In the genomic region with DNA sequence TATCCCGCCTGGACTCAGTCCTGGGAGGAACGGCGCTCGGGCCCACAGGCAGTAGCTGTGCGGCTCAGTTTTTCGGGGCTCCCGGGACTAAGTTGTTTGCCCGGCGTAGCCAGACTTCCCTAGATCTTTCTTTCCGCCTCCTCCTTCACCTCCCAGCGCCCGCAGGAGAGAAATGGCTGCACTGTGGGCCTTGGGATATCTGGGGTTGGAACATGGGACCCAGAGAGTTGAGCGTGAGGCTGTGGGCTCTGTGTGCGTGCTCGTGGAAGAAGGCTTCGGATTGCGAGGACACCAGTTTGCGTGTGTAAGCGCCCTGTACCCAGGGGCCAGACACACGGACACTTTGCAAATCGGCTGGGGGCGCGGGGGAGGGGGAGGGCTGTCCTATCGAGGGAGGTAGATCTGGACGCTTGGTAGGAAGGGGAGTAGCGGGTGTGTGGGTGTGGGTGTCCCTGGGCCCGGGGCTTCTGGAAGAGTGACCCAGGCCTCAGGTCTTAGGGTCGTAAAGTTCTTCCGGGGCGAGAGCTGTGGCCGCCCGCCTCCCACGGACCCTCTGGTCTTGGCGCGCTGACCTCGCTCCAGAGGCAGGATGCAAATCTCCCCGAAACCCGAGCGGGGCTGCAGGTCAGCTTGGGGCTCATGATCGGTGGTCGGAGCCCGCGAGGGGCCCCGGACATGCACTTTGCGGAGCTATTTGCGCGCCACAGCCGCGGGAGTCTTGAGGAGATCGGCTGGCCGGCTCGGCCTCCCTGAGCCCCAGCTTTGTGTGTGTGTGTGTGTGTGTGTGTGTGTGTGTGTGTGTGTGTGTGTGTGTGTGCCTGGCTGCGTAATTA, we compare ENCODE assay signal across 9 mouse cellular contexts. TPM values are rescaled to one million over a fixed set of nuclear protein-coding genes. Genes with fewer than 3 reads are reported as not detected.
DNase-seq lines count a peak whose midpoint lies in the region; ATAC-seq and TF ChIP-seq lines count a peak whose summit lies in the region.
"Had no signal": no experiment of that assay in that cellular context is flagged by ENCODE, and none has a peak within 500 bp of the region (broad histone marks: within the 10 kb centered on the region; RNA-seq: fewer than 3 reads in every experiment).

No protein-coding gene starts in this region.

- H3K4me3 ChIP-seq in forebrain, embryonic 14.5 days (ENCODE audit: low read depth, low read length), result peak overlapping the region; percentile 90
- H3K4me3 ChIP-seq in liver, embryonic 11.5 days (ENCODE audit: low read depth, low read length), result peak overlapping the region; percentile 47
- H3K4me3 ChIP-seq in stomach, postnatal 0 days (ENCODE audit: low read depth, low read length), result peak overlapping the region; percentile 17; the same call in 1 of the 2 replicates

- H3K4me2 ChIP-seq in forebrain, embryonic 14.5 days (ENCODE audit: low read length), result peak overlapping the region; percentile 91
- H3K4me2 ChIP-seq in liver, embryonic 11.5 days, result peak overlapping the region; percentile 50
- no peak overlapping the region for H3K4me2 ChIP-seq in stomach, postnatal 0 days (replicated peaks; ENCODE audit: low read depth)

- peak overlapping the region; percentile 99 for H3K9ac ChIP-seq in forebrain, embryonic 14.5 days (ENCODE audit: low read length)
- H3K9ac ChIP-seq in liver, embryonic 11.5 days (ENCODE audit: low read depth, low read length), result peak overlapping the region; percentile 58
- H3K9ac ChIP-seq in stomach, postnatal 0 days (ENCODE audit: low read length), result no peak overlapping the region

- under 1% methylated on average over 53 of the region's 53 CpGs for WGBS in forebrain, embryonic 14.5 days
- WGBS in liver, embryonic 11.5 days, result 2% methylated on average over 53 of the region's 53 CpGs
- WGBS in stomach, postnatal 0 days, result 1% methylated on average over 53 of the region's 53 CpGs

- no peak for TF ChIP-seq EP300 in stomach, postnatal 0 days (optimal IDR thresholded peaks at IDR 0.05)

- no peaks in the 10 kb centered on the region for H3K9me3 ChIP-seq in forebrain, embryonic 14.5 days (replicated peaks; ENCODE audit: control insufficient read depth, low read length)
- H3K9me3 ChIP-seq in liver, embryonic 11.5 days (ENCODE audit: control insufficient read depth, low read length), result no peaks in the 10 kb centered on the region
- H3K9me3 ChIP-seq in stomach, postnatal 0 days (ENCODE audit: control insufficient read depth, low read length), result no peaks in the 10 kb centered on the region

- H3K27me3 ChIP-seq in forebrain, embryonic 14.5 days (replicated peaks; ENCODE audit: control insufficient read depth, insufficient read depth, low read length), result peaks cover 2% of the 10 kb centered on the region; the same call in 1 of the 2 replicates
- peaks cover 100% of the 10 kb centered on the region for H3K27me3 ChIP-seq in liver, embryonic 11.5 days (replicated peaks; ENCODE audit: control insufficient read depth, insufficient read depth, low read length)
- H3K27me3 ChIP-seq in stomach, postnatal 0 days (ENCODE audit: control insufficient read depth, insufficient read depth, low read length), result peaks cover 39% of the 10 kb centered on the region

- TF ChIP-seq CTCF in stomach, postnatal 0 days (IDR thresholded peaks at IDR 0.05; ENCODE audit: low read depth), result no peak

- peak; percentile 13 for ATAC-seq in forebrain, embryonic 14.5 days
- no peak for ATAC-seq in liver, embryonic 11.5 days (replicated peaks; ENCODE audit: low FRiP score)
- ATAC-seq in stomach, postnatal 0 days (ENCODE audit: low FRiP score, low TSS enrichment), result no peak

- H3K27ac ChIP-seq in forebrain, embryonic 14.5 days (ENCODE audit: low read depth, low read length), result peak overlapping the region; percentile 90
- H3K27ac ChIP-seq in liver, embryonic 11.5 days (ENCODE audit: low read depth, low read length), result no peak overlapping the region
- H3K27ac ChIP-seq in stomach, postnatal 0 days (replicated peaks), result no peak overlapping the region

- H3K4me1 ChIP-seq in forebrain, embryonic 14.5 days (ENCODE audit: control insufficient read depth, insufficient read depth, low read length), result peaks cover 28% of the 10 kb centered on the region
- H3K4me1 ChIP-seq in liver, embryonic 11.5 days (replicated peaks; ENCODE audit: control insufficient read depth, insufficient read depth, low read length), result peaks cover 3% of the 10 kb centered on the region; the same call in 1 of the 2 replicates
- no peaks in the 10 kb centered on the region for H3K4me1 ChIP-seq in stomach, postnatal 0 days (replicated peaks; ENCODE audit: control insufficient read depth, insufficient read depth)

- peaks cover 49% of the 10 kb centered on the region for H3K36me3 ChIP-seq in forebrain, embryonic 14.5 days (ENCODE audit: control insufficient read depth, insufficient read depth, low read length)
- H3K36me3 ChIP-seq in liver, embryonic 11.5 days (ENCODE audit: control insufficient read depth, insufficient read depth, low read length), result no peaks in the 10 kb centered on the region
- no peaks in the 10 kb centered on the region for H3K36me3 ChIP-seq in stomach, postnatal 0 days (ENCODE audit: control insufficient read depth, insufficient read depth, low read length)

- peak; percentile 24 for DNase-seq in ovary, postnatal 10 days (ENCODE audit: low spot score)
- DNase-seq in ovary, postnatal 14 days (ENCODE audit: low spot score), result no peak
- DNase-seq in forebrain, embryonic 14.5 days (ENCODE audit: low spot score), result no peak
- DNase-seq in liver, embryonic 11.5 days (ENCODE audit: low spot score), result no peak
- DNase-seq in stomach, postnatal 0 days (ENCODE audit: low spot score), result no peak
- no peak for DNase-seq in T-cell, adult 2 months (ENCODE audit: low spot score)
- no peak for DNase-seq in cerebellum, adult 8-10 months
- DNase-seq: adrenal gland, postnatal 36 days; spleen, adult 18-20 months had no signal

RNA-seq across cellular contexts. Expression of a gene that starts 17.6 kb away (rescaled TPM):
- polyA plus RNA-seq in forebrain, embryonic 14.5 days (2014; fragmentation: Nextera tagmentation; extraction: Ambion mirVana), result 85.1 and 102 TPM in 2 replicates
- polyA plus RNA-seq in liver, embryonic 11.5 days (2014; fragmentation: Nextera tagmentation; extraction: Ambion mirVana), result 10.5 and 11.0 TPM in 2 replicates
- polyA plus RNA-seq in stomach, postnatal 0 days (2015; fragmentation: Nextera tagmentation; extraction: Ambion mirVana), result not detected in 2 replicates

Comparison
In these comparisons a context has a peak if more than half of its experiments do, and no peak if none do; other contexts are left out.
1. H3K4me3 ChIP-seq: peak in every context shown above with its lines; median percentile 90 in forebrain, embryonic 14.5 days; 47 in liver, embryonic 11.5 days; 17 in stomach, postnatal 0 days.
2. RNA of a gene that starts 17.6 kb away (polyA plus RNA-seq): 85.1 to 102 TPM in forebrain, embryonic 14.5 days and 10.5 to 11.0 TPM in liver, embryonic 11.5 days; not detected in stomach, postnatal 0 days; every median in the first group is over 10 times any median in the second.